Mouse (Mus musculus) granulocyte monocyte progenitor cell, adult 5-6 weeks (primary cell): Measurements from ENCODE around the gene Tns1. TPM values are rescaled to one million over a fixed set of nuclear protein-coding genes. Genes with fewer than 3 reads are reported as not detected.

Experiments used
- ATAC-seq: replicated peaks from 2 replicates; pipeline ENCODE4 v1.8.0; 2016; ENCODE audit warnings: mild to moderate bottlenecking, moderate TSS enrichment, inconsistent platforms; ENCODE audit not compliant: poor library complexity, severe bottlenecking
- total RNA-seq, 2 experiments: library from RNA; stranded (forward) in 1 of 2; stranded (reverse) in 1 of 2; fragments of 200-712, 200-1000 nt in 1 of 2; fragments of >200 nt in 1 of 2; fragmentation: Nextera tagmentation in 1 of 2; gene quantifications; 2 replicates each; pipeline ENCODE4 v1.2.3; 2014 to 2017

Tns1 gene
- total RNA-seq, 2 experiments from 2014 or later, result 3.0 to 29.0 TPM

- ATAC-seq, result peak; percentile 33
Observed at GRCm38 (mm10) chr1:74068366-74069084, 55.7 kb downstream of the Tns1 start.

- ATAC-seq, result peak; percentile 23
Observed at GRCm38 (mm10) chr1:74067866-74068265, 56.4 kb downstream of the Tns1 start.

- peak; percentile 41 for ATAC-seq
Observed at GRCm38 (mm10) chr1:74066576-74066975, 57.7 kb downstream of the Tns1 start.

GRCm38 (mm10) chr1:74066061-74066460, 58.2 kb downstream of the Tns1 start:
- ATAC-seq, result no peak

GRCm38 (mm10) chr1:74060046-74060445, 64.2 kb downstream of the Tns1 start:
- no peak for ATAC-seq

GRCm38 (mm10) chr1:74059552-74059951, 64.7 kb downstream of the Tns1 start:
- no peak for ATAC-seq

GRCm38 (mm10) chr1:74058771-74059170, 65.5 kb downstream of the Tns1 start:
- no peak for ATAC-seq

GRCm38 (mm10) chr1:74058309-74058708, 65.9 kb downstream of the Tns1 start:
- ATAC-seq, result no peak

- ATAC-seq, result no peak
Observed at GRCm38 (mm10) chr1:74057501-74057900, 66.7 kb downstream of the Tns1 start.

GRCm38 (mm10) chr1:74055552-74055951, 68.7 kb downstream of the Tns1 start:
- peak; percentile 68 for ATAC-seq

- ATAC-seq, result no peak
Observed at GRCm38 (mm10) chr1:74054471-74054870, 69.8 kb downstream of the Tns1 start.

GRCm38 (mm10) chr1:74054007-74054406, 70.2 kb downstream of the Tns1 start:
- no peak for ATAC-seq

GRCm38 (mm10) chr1:74053068-74053467, 71.2 kb downstream of the Tns1 start:
- ATAC-seq, result peak; percentile 89

GRCm38 (mm10) chr1:74051349-74051748, 72.9 kb downstream of the Tns1 start:
- no peak for ATAC-seq

GRCm38 (mm10) chr1:74049430-74049829, 74.8 kb downstream of the Tns1 start:
- ATAC-seq, result no peak

- ATAC-seq, result no peak
Observed at GRCm38 (mm10) chr1:74047722-74048121, 76.5 kb downstream of the Tns1 start.

- no peak for ATAC-seq
Observed at GRCm38 (mm10) chr1:74047311-74047710, 76.9 kb downstream of the Tns1 start.

- no peak for ATAC-seq
Observed at GRCm38 (mm10) chr1:74045034-74045433, 79.2 kb downstream of the Tns1 start.

- no peak for ATAC-seq
Observed at GRCm38 (mm10) chr1:74044421-74044820, 79.8 kb downstream of the Tns1 start.

GRCm38 (mm10) chr1:74043584-74044105, 80.6 kb downstream of the Tns1 start:
- no peak for ATAC-seq

- ATAC-seq, result no peak
Observed at GRCm38 (mm10) chr1:74042711-74043467, 81.4 kb downstream of the Tns1 start.
